27 mouse cellular contexts compared by ENCODE assay signal in the genomic region with DNA sequence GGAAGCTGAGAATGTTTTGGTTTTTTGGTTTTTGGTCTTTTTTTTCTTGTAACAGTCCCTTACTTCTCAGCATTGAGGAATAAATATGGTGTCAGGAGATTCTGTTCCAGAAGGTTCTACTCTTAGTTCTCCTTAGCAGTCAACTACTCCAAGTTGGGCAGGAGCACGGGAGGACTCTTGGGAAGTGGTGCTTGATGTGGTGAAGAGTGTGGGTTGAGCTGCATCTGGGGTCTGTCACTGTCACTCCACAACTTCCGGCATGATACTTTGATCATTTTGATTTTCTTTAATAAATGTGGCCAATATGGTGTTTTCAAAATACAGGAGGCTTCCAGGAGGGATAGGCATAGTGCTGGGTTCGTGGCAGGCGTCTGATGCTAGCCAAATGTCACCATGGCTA. TPM values are rescaled to one million over a fixed set of nuclear protein-coding genes. Genes with fewer than 3 reads are reported as not detected.
DNase-seq lines count a peak whose midpoint lies in the region; ATAC-seq lines count a peak whose summit lies in the region.
"Had no signal": no experiment of that assay in that cellular context is flagged by ENCODE, and none has a peak within 500 bp of the region (broad histone marks: within the 10 kb centered on the region; RNA-seq: fewer than 3 reads in every experiment).

No protein-coding gene starts in this region.

- no peaks in the 10 kb centered on the region for H3K9me3 ChIP-seq in forebrain, embryonic 13.5 days (replicated peaks)
- no peaks in the 10 kb centered on the region for H3K9me3 ChIP-seq in forebrain, embryonic 12.5 days
- H3K9me3 ChIP-seq in limb, embryonic 12.5 days: no peaks in the 10 kb centered on the region
- no peaks in the 10 kb centered on the region for H3K9me3 ChIP-seq in limb, embryonic 10.5 days (replicated peaks)
- H3K9me3 ChIP-seq: G1E; liver, embryonic 12.5 days; midbrain, embryonic 15.5 days; neural tube, embryonic 13.5 days had no signal

- no peak for DNase-seq in limb, embryonic 10.5 days (ENCODE audit: low spot score)
- DNase-seq in lung, postnatal 36 days: peak; percentile 44
- no peak for DNase-seq in lung, postnatal 25 days (ENCODE audit: low spot score)
- peak; percentile 38 for DNase-seq in T-cell, adult 2 months (ENCODE audit: low spot score)
- DNase-seq: adrenal gland, postnatal 10 days; cerebellum, adult 11 months; cerebellum, adult 9-10 months; cerebellum, postnatal 36 days; gastrocnemius, adult 2 months; gastrocnemius, postnatal 36 days; heart, adult 18-20 months; kidney, adult 2 months; kidney, postnatal 36 days; liver, postnatal 0 days; retina, postnatal 1 day; right cerebral cortex, postnatal 14 days had no signal

- no peak overlapping the region for H3K9ac ChIP-seq in forebrain, embryonic 13.5 days
- no peak overlapping the region for H3K9ac ChIP-seq in forebrain, embryonic 12.5 days
- no peak overlapping the region for H3K9ac ChIP-seq in limb, embryonic 12.5 days (replicated peaks)
- H3K9ac ChIP-seq: liver, embryonic 12.5 days; liver, postnatal 0 days; midbrain, embryonic 15.5 days; neural tube, embryonic 13.5 days had no signal

- peak overlapping the region; percentile 10; the same call in 1 of the 2 replicates for H3K27ac ChIP-seq in forebrain, embryonic 13.5 days
- no peak overlapping the region for H3K27ac ChIP-seq in forebrain, embryonic 12.5 days
- peak overlapping the region; percentile 69 for H3K27ac ChIP-seq in limb, embryonic 12.5 days
- H3K27ac ChIP-seq in limb, embryonic 10.5 days: no peak overlapping the region
- H3K27ac ChIP-seq: gastrocnemius, adult 2 months; layer of hippocampus, adult 2 months; left cerebral cortex, adult 2 months; liver, embryonic 12.5 days; midbrain, embryonic 15.5 days had no signal

- no peak overlapping the region for H3K4me2 ChIP-seq in forebrain, embryonic 13.5 days
- no peak overlapping the region for H3K4me2 ChIP-seq in forebrain, embryonic 12.5 days
- H3K4me2 ChIP-seq in limb, embryonic 12.5 days: no peak overlapping the region; the same call in 1 of the 2 replicates
- H3K4me2 ChIP-seq: heart, embryonic 11.5 days; liver, embryonic 12.5 days; neural tube, embryonic 13.5 days had no signal

- 94% methylated on average over 4 of the region's 4 CpGs for WGBS in forebrain, embryonic 13.5 days
- WGBS in forebrain, embryonic 12.5 days: 93% methylated on average over 4 of the region's 4 CpGs
- WGBS in limb, embryonic 12.5 days: 82% methylated on average over 4 of the region's 4 CpGs
- 89% methylated on average over 4 of the region's 4 CpGs for whole genome bisulfite sequencing in limb, embryonic 10.5 days

- no peaks in the 10 kb centered on the region for H3K27me3 ChIP-seq in forebrain, embryonic 13.5 days
- no peaks in the 10 kb centered on the region for H3K27me3 ChIP-seq in forebrain, embryonic 12.5 days
- H3K27me3 ChIP-seq in limb, embryonic 12.5 days: no peaks in the 10 kb centered on the region
- H3K27me3 ChIP-seq in limb, embryonic 10.5 days (ENCODE audit: low read depth, poor library complexity, severe bottlenecking): no peaks in the 10 kb centered on the region
- H3K27me3 ChIP-seq: liver, embryonic 12.5 days; midbrain, embryonic 15.5 days; neural tube, embryonic 13.5 days had no signal

- peaks cover 39% of the 10 kb centered on the region for H3K4me1 ChIP-seq in forebrain, embryonic 13.5 days
- H3K4me1 ChIP-seq in forebrain, embryonic 12.5 days: peaks cover 20% of the 10 kb centered on the region
- H3K4me1 ChIP-seq in limb, embryonic 12.5 days (replicated peaks): peaks cover 31% of the 10 kb centered on the region
- H3K4me1 ChIP-seq in limb, embryonic 10.5 days: no peaks in the 10 kb centered on the region

- no peaks in the 10 kb centered on the region for H3K36me3 ChIP-seq in forebrain, embryonic 13.5 days (ENCODE audit: poor library complexity, severe bottlenecking)
- H3K36me3 ChIP-seq in forebrain, embryonic 12.5 days (replicated peaks): no peaks in the 10 kb centered on the region
- no peaks in the 10 kb centered on the region for H3K36me3 ChIP-seq in limb, embryonic 12.5 days
- H3K36me3 ChIP-seq in limb, embryonic 10.5 days: no peaks in the 10 kb centered on the region
- H3K36me3 ChIP-seq: midbrain, embryonic 15.5 days; neural tube, embryonic 13.5 days had no signal

- ATAC-seq in forebrain, embryonic 13.5 days: no peak
- no peak for ATAC-seq in forebrain, embryonic 12.5 days (ENCODE audit: low FRiP score)
- no peak for ATAC-seq in limb, embryonic 12.5 days (ENCODE audit: insufficient number of reproducible peaks, insufficient read depth, low FRiP score, low TSS enrichment, low read depth)
- ATAC-seq: liver, embryonic 12.5 days; liver, postnatal 0 days had no signal

- H3K4me3 ChIP-seq in forebrain, embryonic 13.5 days: no peak overlapping the region
- no peak overlapping the region for H3K4me3 ChIP-seq in forebrain, embryonic 12.5 days (replicated peaks)
- H3K4me3 ChIP-seq in limb, embryonic 12.5 days (replicated peaks): no peak overlapping the region
- no peak overlapping the region for H3K4me3 ChIP-seq in limb, embryonic 10.5 days
- H3K4me3 ChIP-seq: gastrocnemius, adult 2 months; layer of hippocampus, adult 2 months; left cerebral cortex, adult 2 months; liver, embryonic 12.5 days; midbrain, embryonic 15.5 days; myocyte; neural tube, embryonic 13.5 days had no signal

RNA-seq across cellular contexts. Expression of a gene that starts 22.1 kb away (rescaled TPM):
- polyA plus RNA-seq in forebrain, embryonic 13.5 days (2015; fragmentation: Nextera tagmentation; extraction: Ambion mirVana): 39.8 and 40.9 TPM in 2 replicates
- 40.0 and 41.0 TPM in 2 replicates for polyA plus RNA-seq in forebrain, embryonic 12.5 days (2016; fragmentation: Nextera tagmentation; extraction: Ambion mirVana)
- polyA plus RNA-seq in limb, embryonic 12.5 days (2016; fragmentation: Nextera tagmentation; extraction: Ambion mirVana): 26.2 and 27.6 TPM in 2 replicates
- 30.6 and 31.1 TPM in 2 replicates for polyA plus RNA-seq in limb, embryonic 10.5 days (2016; fragmentation: Nextera tagmentation; extraction: Ambion mirVana)

RNA-seq across cellular contexts. Expression of a gene that starts 22.4 kb away (rescaled TPM):
- 15.7 and 16.4 TPM in 2 replicates for polyA plus RNA-seq in forebrain, embryonic 13.5 days (2015; fragmentation: Nextera tagmentation; extraction: Ambion mirVana)
- 18.1 and 19.5 TPM in 2 replicates for polyA plus RNA-seq in forebrain, embryonic 12.5 days (2016; fragmentation: Nextera tagmentation; extraction: Ambion mirVana)
- 18.1 and 18.7 TPM in 2 replicates for polyA plus RNA-seq in limb, embryonic 12.5 days (2016; fragmentation: Nextera tagmentation; extraction: Ambion mirVana)
- polyA plus RNA-seq in limb, embryonic 10.5 days (2016; fragmentation: Nextera tagmentation; extraction: Ambion mirVana): 22.9 and 23.1 TPM in 2 replicates

Comparison
In these comparisons a context has a peak if more than half of its experiments do, and no peak if none do; other contexts are left out.
1. H3K27ac ChIP-seq: peak in forebrain, embryonic 13.5 days (single experiment) and limb, embryonic 12.5 days (single experiment); none in forebrain, embryonic 12.5 days (single experiment) and limb, embryonic 10.5 days (single experiment).
2. DNase-seq: peak in lung, postnatal 36 days (single experiment) and T-cell, adult 2 months (single experiment); none in limb, embryonic 10.5 days (single experiment) and lung, postnatal 25 days (single experiment).